Mouse (Mus musculus) E14TG2a.4 (cell line): ENCODE results near the gene Csf3.

Source experiments
- CTCF ChIP-seq: conservative IDR thresholded peaks from 2 replicates; pipeline ENCODE4 v1.5.1; 2014; ENCODE audit warnings: low read length
- NANOG ChIP-seq: IDR thresholded peaks from 2 replicates; pipeline ENCODE4 v1.6.1; 2014; ENCODE audit warnings: borderline replicate concordance, low read length, mixed read lengths
- POU5F1 ChIP-seq: IDR thresholded peaks from 2 replicates; pipeline ENCODE4 v1.6.1; 2014; ENCODE audit warnings: low read length, borderline replicate concordance

- TF ChIP-seq CTCF, result no peak
- no peak for TF ChIP-seq NANOG
- no peak for TF ChIP-seq POU5F1
Observed at GRCm38 (mm10) chr11:98705021-98705420, 4.0 kb downstream of the Csf3 start.
